Mouse (Mus musculus): ENCODE data around the gene Elmsan1. TPM values are rescaled to one million over a fixed set of nuclear protein-coding genes. Genes with fewer than 3 reads are reported as not detected.

Elmsan1 gene
- 8.2 and 8.8 TPM in 2 replicates for polyA plus RNA-seq (2014; fragmentation: Nextera tagmentation; extraction: Ambion mirVana)

- Histone ChIP-seq H3K9ac (ENCODE audit: low read length) (peak within 1 kb of the TSS; percentile 74), H3K27ac (ENCODE audit: low read depth) (peak within 1 kb of the TSS; percentile 88), H3K36me3 (ENCODE audit: control insufficient read depth, insufficient read depth, low read length) (no peaks in the 10 kb centered on the region), H3K4me1 (replicated peaks; ENCODE audit: control insufficient read depth, insufficient read depth, low read length) (peaks cover 27% of the 10 kb centered on the region), H3K4me2 (ENCODE audit: low read length) (peak within 1 kb of the TSS; percentile 76), H3K9me3 (ENCODE audit: control insufficient read depth, low read length) (no peaks in the 10 kb centered on the region), H3K27me3 (replicated peaks; ENCODE audit: control insufficient read depth, insufficient read depth, low read length) (no peaks in the 10 kb centered on the region), H3K4me3 (ENCODE audit: low read depth, low read length) (peak within 1 kb of the TSS; percentile 58)
- DNase-seq (ENCODE audit: low spot score) (peak; percentile 86), ATAC-seq (replicated peaks; ENCODE audit: low FRiP score, low TSS enrichment, low read depth) (peak; percentile 84)
- WGBS, result under 1% methylated on average over 68 of the region's 82 CpGs
Measured at GRCm38 (mm10) chr12:84218289-84219120, at the start of gene Elmsan1. TSS of gene Elmsan1 (minus strand) at chr12:84218881.

DNA sequence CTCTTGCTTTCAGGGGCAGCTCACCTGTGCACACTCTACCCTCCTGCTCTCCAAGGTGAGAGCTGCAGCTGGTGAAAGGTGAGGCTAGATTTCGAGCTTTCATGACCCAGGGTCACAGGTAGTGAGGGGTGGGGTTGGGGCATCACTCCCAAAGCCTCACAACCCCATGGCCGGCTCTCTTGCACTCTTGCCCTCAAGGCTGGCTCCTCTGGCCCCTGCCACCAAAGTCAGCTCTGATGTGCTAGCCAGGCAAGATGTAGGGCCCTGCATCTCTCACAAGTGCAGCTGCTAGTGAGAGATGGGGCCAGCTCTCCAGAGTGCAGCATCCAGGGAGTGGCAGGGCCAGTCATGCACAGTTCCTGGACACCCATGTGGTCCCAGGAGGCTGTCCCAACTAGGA is 48.6 kb upstream of the Elmsan1 start:
- Histone ChIP-seq H3K36me3 (ENCODE audit: control insufficient read depth, insufficient read depth, low read length) (no peaks in the 10 kb centered on the region), H3K9me3 (ENCODE audit: control insufficient read depth, low read length) (no peaks in the 10 kb centered on the region), H3K27me3 (replicated peaks; ENCODE audit: control insufficient read depth, insufficient read depth, low read length) (no peaks in the 10 kb centered on the region), H3K4me3 (ENCODE audit: low read depth, low read length) (no peak overlapping the region), H3K9ac (ENCODE audit: low read length) (no peak overlapping the region), H3K4me1 (replicated peaks; ENCODE audit: control insufficient read depth, insufficient read depth, low read length) (no peaks in the 10 kb centered on the region), H3K27ac (ENCODE audit: low read depth) (no peak overlapping the region), H3K4me2 (ENCODE audit: low read length) (no peak overlapping the region)
- DNase-seq (ENCODE audit: low spot score) (no peak), ATAC-seq (replicated peaks; ENCODE audit: low FRiP score, low TSS enrichment, low read depth) (no peak)
- WGBS, result 64% methylated on average over 2 of the region's 2 CpGs

GRCm38 (mm10) chr12:84260363-84260762 is 41.7 kb upstream of the Elmsan1 start:
- ATAC-seq (replicated peaks; ENCODE audit: low FRiP score, low TSS enrichment, low read depth), result no peak
- no peak overlapping the region for H3K4me3 ChIP-seq (ENCODE audit: low read depth, low read length)

DNA sequence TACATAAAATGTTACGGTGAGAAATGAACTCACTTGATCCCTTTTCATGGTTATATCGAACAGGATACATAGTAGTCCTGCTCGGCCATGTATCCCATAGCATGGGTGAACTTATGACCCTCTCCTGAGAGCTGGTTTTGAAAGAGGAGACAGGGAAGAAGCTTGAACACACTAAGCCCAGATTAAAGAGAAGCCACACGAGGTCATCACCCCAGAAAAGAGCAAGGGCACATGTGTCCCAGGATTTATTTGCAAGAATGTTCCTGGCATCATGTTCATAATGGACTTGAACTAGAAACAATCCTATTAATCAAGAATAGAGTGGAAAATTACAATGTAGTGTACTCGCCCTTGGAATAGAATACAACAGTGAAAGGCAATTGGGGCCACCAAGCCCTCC is 36.2 kb upstream of the Elmsan1 start:
- DNase-seq (ENCODE audit: low spot score) (no peak), ATAC-seq (replicated peaks; ENCODE audit: low FRiP score, low TSS enrichment, low read depth) (no peak)
- H3K4me3 ChIP-seq (ENCODE audit: low read depth, low read length), result no peak overlapping the region
- no peak overlapping the region for H3K9ac ChIP-seq (ENCODE audit: low read length)
- no peaks in the 10 kb centered on the region for H3K27me3 ChIP-seq (replicated peaks; ENCODE audit: control insufficient read depth, insufficient read depth, low read length)
- no peaks in the 10 kb centered on the region for H3K36me3 ChIP-seq (ENCODE audit: control insufficient read depth, insufficient read depth, low read length)
- H3K27ac ChIP-seq (ENCODE audit: low read depth), result no peak overlapping the region
- H3K4me1 ChIP-seq (replicated peaks; ENCODE audit: control insufficient read depth, insufficient read depth, low read length), result no peaks in the 10 kb centered on the region
- H3K4me2 ChIP-seq (ENCODE audit: low read length), result no peak overlapping the region
- WGBS, result 75% methylated on average over 5 of the region's 5 CpGs
- no peaks in the 10 kb centered on the region for H3K9me3 ChIP-seq (ENCODE audit: control insufficient read depth, low read length)

More at GRCm38 (mm10) chr12:84260363-84260762, 41.7 kb upstream of the Elmsan1 start:
- no peaks in the 10 kb centered on the region for H3K36me3 ChIP-seq (ENCODE audit: control insufficient read depth, insufficient read depth, low read length)
- no peak overlapping the region for H3K27ac ChIP-seq (ENCODE audit: low read depth)
- no peaks in the 10 kb centered on the region for H3K27me3 ChIP-seq (replicated peaks; ENCODE audit: control insufficient read depth, insufficient read depth, low read length)
- no peak overlapping the region for H3K4me2 ChIP-seq (ENCODE audit: low read length)
- H3K9ac ChIP-seq (ENCODE audit: low read length), result no peak overlapping the region
- no peak for DNase-seq (ENCODE audit: low spot score)
- H3K9me3 ChIP-seq (ENCODE audit: control insufficient read depth, low read length), result no peaks in the 10 kb centered on the region
- no peaks in the 10 kb centered on the region for H3K4me1 ChIP-seq (replicated peaks; ENCODE audit: control insufficient read depth, insufficient read depth, low read length)
- WGBS, result 58% methylated on average over 7 of the region's 7 CpGs

- Histone ChIP-seq H3K27me3 (replicated peaks; ENCODE audit: control insufficient read depth, insufficient read depth, low read length) (no peaks in the 10 kb centered on the region), H3K4me1 (replicated peaks; ENCODE audit: control insufficient read depth, insufficient read depth, low read length) (no peaks in the 10 kb centered on the region), H3K9me3 (ENCODE audit: control insufficient read depth, low read length) (no peaks in the 10 kb centered on the region), H3K27ac (ENCODE audit: low read depth) (no peak overlapping the region), H3K4me2 (ENCODE audit: low read length) (no peak overlapping the region), H3K36me3 (ENCODE audit: control insufficient read depth, insufficient read depth, low read length) (no peaks in the 10 kb centered on the region), H3K4me3 (ENCODE audit: low read depth, low read length) (no peak overlapping the region), H3K9ac (ENCODE audit: low read length) (no peak overlapping the region)
- ATAC-seq (replicated peaks; ENCODE audit: low FRiP score, low TSS enrichment, low read depth) (no peak), DNase-seq (ENCODE audit: low spot score) (no peak)
- 81% methylated on average over 5 of the region's 5 CpGs for WGBS
Measured at GRCm38 (mm10) chr12:84252811-84253210, 34.1 kb upstream of the Elmsan1 start.

DNA sequence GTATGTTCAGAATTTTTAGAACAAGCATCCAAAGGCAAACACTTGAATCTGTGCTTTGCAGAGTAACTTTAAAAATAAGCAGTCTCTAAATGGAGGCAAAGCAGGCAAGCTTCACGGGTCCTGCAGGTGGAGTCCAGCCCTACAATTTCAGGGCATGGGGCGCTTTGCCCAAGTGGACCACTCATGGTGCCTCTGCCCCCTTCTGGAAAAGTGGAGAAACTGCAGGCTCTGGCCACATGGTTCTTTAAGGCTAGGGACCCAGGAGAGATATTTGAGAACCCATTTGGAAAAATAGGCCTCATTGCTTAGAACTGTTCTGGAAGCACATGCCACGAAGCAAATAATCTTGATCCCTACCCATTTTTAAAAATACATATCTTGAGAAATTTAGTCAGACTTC is 30.5 kb upstream of the Elmsan1 start:
- ATAC-seq (replicated peaks; ENCODE audit: low FRiP score, low TSS enrichment, low read depth) (no peak), DNase-seq (ENCODE audit: low spot score) (peak; percentile 72)
- Histone ChIP-seq H3K9ac (ENCODE audit: low read length) (no peak overlapping the region), H3K27ac (ENCODE audit: low read depth) (no peak overlapping the region), H3K9me3 (ENCODE audit: control insufficient read depth, low read length) (no peaks in the 10 kb centered on the region), H3K4me2 (ENCODE audit: low read length) (no peak overlapping the region), H3K4me1 (replicated peaks; ENCODE audit: control insufficient read depth, insufficient read depth, low read length) (no peaks in the 10 kb centered on the region), H3K4me3 (ENCODE audit: low read depth, low read length) (no peak overlapping the region), H3K27me3 (replicated peaks; ENCODE audit: control insufficient read depth, insufficient read depth, low read length) (no peaks in the 10 kb centered on the region), H3K36me3 (ENCODE audit: control insufficient read depth, insufficient read depth, low read length) (no peaks in the 10 kb centered on the region)
- 8% methylated on average over 3 of the region's 3 CpGs for WGBS

GRCm38 (mm10) chr12:84245683-84246082 is 27.0 kb upstream of the Elmsan1 start:
- DNase-seq (ENCODE audit: low spot score), result no peak
- no peak overlapping the region for H3K4me3 ChIP-seq (ENCODE audit: low read depth, low read length)
- H3K27me3 ChIP-seq (replicated peaks; ENCODE audit: control insufficient read depth, insufficient read depth, low read length), result no peaks in the 10 kb centered on the region
- no peak overlapping the region for H3K9ac ChIP-seq (ENCODE audit: low read length)
- H3K36me3 ChIP-seq (ENCODE audit: control insufficient read depth, insufficient read depth, low read length), result no peaks in the 10 kb centered on the region
- no peak overlapping the region for H3K4me2 ChIP-seq (ENCODE audit: low read length)
- H3K4me1 ChIP-seq (replicated peaks; ENCODE audit: control insufficient read depth, insufficient read depth, low read length), result no peaks in the 10 kb centered on the region
- no peaks in the 10 kb centered on the region for H3K9me3 ChIP-seq (ENCODE audit: control insufficient read depth, low read length)
- no peak for ATAC-seq (replicated peaks; ENCODE audit: low FRiP score, low TSS enrichment, low read depth)
- 69% methylated on average over 5 of the region's 5 CpGs for WGBS
- H3K27ac ChIP-seq (ENCODE audit: low read depth), result no peak overlapping the region

DNA sequence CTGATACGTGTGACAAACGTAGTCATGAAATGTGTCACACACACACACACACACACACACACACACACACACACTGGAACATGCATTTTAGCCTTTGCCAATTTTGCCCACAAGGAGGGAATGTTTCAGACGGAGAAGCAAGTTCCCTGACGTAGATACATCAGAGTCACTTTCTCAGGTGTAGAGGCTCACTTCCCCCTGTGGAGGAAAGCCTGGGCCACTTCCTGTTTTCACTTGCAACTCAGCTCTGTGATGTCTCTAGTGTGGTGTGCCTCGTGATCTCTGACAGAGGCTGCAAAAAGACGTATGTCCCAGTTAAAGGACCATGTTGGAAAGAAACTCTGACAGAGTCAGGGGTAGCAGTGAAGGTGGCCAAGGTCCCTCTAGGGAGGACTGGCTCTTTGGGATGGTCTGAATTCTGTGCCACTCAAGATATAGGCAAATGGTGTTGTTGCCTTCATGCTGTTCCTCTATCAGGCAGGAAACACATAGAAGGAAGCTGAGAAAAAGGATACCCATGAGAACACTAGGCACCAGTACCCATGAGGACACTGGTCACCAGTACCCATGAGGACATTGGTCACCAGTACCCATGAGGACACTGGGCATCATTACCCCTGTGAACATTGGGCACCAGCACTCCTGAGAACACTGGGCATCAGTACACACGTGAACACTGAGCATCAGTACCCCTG is 24.5 kb upstream of the Elmsan1 start:
- Histone ChIP-seq H3K36me3 (ENCODE audit: control insufficient read depth, insufficient read depth, low read length) (no peaks in the 10 kb centered on the region), H3K9me3 (ENCODE audit: control insufficient read depth, low read length) (no peaks in the 10 kb centered on the region), H3K4me1 (replicated peaks; ENCODE audit: control insufficient read depth, insufficient read depth, low read length) (no peaks in the 10 kb centered on the region), H3K4me3 (ENCODE audit: low read depth, low read length) (no peak overlapping the region), H3K27ac (ENCODE audit: low read depth) (no peak overlapping the region), H3K9ac (ENCODE audit: low read length) (no peak overlapping the region), H3K27me3 (replicated peaks; ENCODE audit: control insufficient read depth, insufficient read depth, low read length) (no peaks in the 10 kb centered on the region), H3K4me2 (ENCODE audit: low read length) (no peak overlapping the region)
- 77% methylated on average over 7 of the region's 7 CpGs for WGBS
- ATAC-seq (replicated peaks; ENCODE audit: low FRiP score, low TSS enrichment, low read depth), result no peak
- DNase-seq (ENCODE audit: low spot score), result no peak

Data from intestine, embryonic 14.5 days (tissue).